Mouse (Mus musculus) right cerebral cortex, postnatal 25 days (tissue): ENCODE measurements around the gene Htr7.

Experiments used
- DNase-seq: peaks from one replicate; pipeline ENCODE4 v3.0.0; 2022

The Htr7 gene

DNA sequence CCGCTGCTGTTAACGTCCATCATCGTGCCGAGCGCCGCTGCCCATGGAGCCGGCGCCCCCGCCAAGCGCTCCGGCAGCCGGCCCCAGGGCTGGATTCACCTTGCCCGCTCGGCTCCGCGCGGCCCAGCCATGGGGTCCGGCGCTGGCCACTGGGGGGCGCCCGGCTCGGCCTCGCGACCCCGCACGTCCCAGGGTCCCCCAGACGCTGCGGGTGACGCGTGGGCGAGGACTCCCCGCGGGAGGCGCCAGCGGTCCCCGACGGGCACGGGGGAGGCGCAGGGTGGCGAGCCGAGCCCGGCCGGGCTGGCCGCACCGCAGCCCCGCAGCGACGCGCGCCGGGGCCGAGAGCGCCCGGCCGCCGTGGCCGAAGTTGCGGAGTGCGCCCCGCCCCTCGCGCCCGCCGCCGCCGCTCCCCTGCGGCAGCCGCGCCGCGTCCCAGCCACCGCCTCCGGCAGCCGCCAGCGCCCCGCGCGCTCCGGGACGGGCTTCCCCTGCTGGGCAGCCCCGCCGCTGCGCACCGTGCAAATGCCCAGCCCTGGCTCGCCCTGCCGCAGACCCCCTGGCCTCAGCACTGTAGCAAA lies at the start of gene Htr7:
Htr7 (minus strand) TSS at position 277 of the 581 bp plus-strand sequence.
- peak; percentile 45 for DNase-seq

DNA sequence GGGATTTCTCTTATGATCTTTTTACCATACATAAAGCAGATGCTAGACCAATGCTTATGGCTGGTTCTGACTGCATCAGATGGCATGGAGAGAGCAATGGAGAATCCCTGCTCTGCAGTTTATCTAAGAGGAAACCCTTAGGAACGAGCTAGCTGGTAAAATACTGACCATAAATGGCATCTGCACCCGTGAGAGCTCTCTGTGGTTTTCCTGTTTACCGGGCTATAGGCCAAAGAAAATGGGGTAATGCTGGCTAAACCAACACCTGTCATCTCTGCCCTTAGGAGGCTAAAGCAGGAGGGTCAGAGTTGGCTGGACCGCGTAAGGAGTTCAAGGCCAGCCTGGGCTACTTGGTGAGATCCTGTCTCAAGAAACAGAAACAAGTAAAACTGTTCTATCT lies 46.6 kb upstream of the Htr7 start:
- DNase-seq, result no peak

DNA sequence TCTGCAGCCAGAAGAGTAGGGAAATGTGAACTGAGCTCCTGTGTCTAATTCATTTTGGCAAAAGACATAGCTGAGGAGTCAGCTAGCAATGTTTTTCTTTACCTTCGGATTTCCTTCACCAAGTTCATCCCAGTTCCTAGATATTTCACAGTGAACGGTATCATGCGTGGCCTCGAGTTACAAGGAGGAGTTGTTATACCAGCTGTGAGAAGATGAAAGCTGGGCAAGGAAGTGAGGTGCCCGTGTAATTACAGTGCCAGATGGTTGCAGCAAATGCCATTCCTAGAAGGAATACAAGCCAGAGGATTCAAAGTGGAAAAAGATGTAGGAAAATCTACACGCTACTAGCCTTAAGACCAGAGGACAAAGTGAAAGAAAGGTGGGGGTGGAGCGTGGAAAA lies 41.6 kb upstream of the Htr7 start:
- no peak for DNase-seq

DNA sequence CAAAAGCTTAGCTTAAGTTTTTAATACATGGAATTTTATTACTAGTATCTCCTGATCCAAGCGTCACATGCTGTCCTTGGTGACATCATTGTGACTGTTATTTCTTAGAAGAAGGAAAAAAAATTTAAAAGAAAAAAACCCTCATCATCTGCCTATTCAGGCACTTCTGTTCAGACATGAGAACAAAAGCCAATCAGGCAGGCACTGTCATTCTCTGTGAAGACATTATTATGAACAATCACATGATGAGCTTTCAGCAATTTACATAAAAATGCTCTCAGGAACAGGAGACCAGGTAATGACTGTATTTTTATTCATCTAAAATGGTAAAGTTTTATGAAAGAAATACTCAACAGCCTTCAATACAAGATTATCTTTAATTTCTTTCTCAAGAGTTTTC lies 41.0 kb upstream of the Htr7 start:
- no peak for DNase-seq

DNA sequence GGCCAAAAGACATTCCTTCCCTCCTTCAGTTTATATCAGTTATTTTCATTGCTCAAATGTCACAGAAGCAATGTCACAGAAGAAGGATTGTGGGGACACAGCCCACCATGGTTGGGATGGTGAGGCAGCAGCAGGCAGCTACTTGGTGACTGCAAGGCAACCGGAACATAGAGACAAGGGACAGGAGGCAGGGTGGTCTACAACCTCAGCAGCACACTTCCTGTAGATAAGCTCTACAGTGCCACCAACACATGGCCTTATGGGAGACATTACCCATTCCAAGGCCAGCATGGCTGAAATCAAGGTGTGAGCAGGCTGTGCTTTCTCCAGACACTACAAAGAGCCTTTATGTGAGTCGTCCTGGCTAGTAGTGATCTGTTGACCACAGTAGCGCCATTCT lies 39.9 kb upstream of the Htr7 start:
- no peak for DNase-seq

DNA sequence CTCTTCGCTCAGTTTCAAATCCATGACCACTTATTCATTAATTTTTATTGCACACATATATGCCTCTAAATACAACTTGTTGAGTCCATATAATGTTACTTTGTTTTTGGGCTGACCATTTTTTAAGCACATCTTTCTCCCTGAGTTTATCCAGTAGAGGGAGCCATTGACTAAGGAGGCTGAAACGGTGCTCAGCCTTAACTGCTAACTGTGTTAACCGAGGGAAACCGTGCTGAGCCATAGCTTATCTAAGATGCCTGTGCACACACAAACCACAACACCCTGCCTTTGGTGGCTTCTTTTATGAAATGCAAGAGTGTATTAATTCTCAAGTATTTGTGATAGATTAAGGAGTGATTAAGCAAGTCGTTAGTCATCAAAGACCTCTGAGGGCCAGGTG lies 33.5 kb upstream of the Htr7 start:
- no peak for DNase-seq

DNA sequence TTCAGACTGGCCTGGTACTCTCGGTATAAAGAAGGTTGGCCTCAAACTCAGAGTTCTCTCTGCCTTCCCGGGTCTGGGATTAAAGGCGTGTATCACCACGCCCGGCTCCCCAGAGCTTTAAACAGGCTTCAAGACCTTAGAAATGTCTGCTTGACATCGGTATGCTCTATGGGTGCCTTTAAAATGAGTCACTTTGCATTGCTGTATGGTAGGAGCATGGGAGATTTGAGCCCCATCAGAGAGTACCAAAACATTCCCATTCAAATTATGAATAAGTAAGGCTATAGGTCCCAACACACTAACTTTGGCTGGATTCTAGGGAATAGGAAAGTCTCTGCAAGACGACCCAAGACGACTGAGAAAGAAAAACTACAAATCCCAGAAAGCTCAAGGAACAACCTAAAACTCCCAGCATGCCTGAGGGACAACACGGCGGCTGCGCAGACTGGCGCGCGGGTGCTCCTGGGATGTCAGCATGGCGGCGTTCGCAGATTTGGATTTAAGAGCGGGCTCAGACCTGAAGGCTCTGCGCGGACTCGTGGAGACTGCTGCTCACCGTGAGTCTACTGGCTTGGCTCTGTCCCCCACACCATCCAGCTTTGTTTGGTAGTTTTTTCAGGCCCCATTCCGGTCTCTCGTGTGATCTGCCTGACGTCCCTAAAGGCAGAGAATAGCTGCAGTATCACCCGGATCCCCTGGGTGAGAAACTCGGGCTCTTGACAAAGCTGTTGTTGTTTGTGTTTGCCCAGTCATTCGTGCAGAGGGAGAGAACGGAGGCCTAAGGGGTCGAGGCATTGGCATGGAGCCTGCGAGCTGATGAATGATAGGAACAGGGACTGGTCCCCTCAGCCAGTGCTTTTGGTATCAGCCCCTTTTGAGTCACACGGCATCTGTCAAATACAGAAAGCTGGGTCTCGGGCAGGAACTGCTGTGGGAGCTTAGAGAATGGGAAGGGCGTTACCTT lies 26.2 kb upstream of the Htr7 start, which contains the start of gene Rpp30:
Rpp30 (plus strand) TSS at position 455 of the 964 bp plus-strand sequence.
- peak; percentile 83 for DNase-seq

DNA sequence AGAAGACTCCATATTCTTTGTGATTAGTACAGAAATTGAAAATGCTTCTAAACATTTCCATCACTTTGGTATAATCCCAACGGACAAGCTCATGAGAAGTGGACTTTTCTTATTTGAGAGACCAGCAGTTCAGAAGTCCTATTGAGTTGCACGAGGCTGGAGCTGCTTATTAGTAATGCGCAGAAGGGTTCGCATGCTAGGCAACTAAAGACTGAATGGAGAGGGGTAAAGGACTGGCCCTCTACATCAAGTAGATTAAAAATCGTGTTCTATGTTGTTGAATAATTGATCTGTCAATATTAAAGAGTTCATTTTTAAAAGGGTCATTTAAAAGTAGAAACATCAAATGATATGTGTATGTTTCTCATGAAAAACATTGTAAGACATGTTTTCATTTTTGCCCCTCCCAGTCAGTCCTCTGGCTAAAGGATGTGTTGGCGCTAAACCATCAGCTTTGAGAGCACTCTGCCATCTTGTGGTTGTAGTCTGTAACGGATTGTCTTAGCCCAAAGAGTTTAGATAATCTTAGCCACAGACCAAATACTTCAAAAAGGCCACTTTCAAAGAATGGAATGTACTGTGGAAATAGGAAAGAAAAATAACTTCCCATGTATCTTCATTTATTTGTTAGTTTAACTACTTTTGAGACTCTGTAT lies 25.4 kb upstream of the Htr7 start:
- DNase-seq, result peak; percentile 11

DNA sequence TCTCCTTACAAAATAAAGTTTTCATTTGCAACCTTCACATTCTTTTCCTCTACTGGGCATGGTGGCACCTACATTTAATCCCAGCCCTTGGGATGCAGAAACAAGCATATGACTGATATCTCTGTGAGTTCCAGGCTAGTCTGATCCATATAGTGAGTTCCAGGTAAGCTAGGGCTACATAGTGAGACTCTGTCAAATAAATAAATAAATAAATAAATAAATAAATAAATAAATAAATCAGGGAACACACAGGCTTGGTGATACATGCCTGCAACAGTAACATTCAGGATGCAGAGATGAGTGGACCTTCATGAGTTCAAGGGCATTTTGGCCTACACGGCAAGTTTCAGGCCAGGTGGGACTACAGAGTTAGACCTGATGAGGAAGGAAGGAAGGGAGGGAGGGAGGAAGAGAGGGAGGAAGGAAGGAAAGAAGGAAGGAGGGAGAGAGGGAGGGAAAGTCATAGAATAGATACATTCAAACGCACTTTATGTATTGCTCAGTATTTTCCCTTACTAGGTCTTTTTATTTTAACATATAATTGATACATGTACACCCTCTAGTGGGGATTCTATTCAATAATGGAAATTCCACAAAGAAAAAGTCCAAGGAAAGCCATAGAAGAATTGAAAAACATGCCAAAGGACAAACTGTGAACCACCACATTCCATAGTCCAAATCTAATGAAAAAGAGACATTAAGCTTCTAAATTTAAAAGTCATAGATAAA lies 5.7 kb upstream of the Htr7 start:
- no peak for DNase-seq

DNA sequence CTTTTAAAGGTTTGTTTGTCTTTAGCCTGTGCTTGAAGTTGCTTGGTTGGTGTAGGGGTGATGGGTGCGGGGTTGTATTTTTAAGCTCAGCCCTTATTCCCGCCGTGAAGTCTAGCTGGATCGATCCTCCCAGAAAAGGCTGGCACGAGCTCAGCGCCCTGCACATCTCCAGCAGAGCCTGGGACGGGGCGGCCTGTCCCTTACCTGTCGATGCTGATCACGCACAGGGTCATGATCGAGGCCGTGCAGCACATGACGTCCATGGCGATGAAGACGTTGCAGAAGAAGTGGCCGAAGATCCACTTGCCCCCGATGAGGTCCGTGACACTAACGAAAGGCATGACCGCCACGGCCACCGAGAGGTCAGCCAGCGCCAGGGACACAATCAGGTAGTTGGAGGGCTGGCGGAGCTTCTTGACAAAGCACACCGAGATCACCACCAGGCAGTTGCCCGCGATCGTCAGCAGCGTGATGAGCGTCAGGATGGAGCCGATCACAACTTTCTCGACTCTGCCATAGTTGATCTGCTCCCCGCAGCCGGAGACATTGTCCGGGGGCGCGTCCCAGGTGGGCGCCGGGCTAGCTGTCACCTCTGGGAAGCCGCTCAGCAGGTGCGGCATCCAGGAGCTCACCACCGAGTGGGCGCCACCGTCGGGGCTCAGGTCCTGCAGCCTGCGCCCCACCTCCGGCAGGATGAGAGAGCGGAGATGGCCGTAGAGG lies 645 bp downstream of the Htr7 start:
- DNase-seq, result peak; percentile 27

DNA sequence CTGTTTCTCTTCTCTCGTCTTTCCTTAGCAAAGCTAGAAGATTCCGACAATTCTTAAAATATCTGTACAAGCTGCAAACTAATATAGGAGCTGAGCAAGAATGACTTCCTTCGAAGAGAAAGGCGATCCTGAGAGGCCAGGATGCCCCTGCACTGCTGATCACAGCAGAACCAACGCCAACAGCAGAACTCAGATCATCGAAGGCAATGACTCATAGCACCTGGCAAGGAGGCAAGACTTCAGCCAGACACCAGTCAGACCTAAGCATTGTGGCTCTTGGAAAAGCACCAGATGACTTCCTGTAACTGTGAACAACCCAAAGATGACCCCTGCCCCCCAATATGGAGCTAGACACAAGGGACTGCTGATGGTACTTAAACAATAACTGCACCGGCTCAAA lies 11.3 kb downstream of the Htr7 start:
- no peak for DNase-seq

DNA sequence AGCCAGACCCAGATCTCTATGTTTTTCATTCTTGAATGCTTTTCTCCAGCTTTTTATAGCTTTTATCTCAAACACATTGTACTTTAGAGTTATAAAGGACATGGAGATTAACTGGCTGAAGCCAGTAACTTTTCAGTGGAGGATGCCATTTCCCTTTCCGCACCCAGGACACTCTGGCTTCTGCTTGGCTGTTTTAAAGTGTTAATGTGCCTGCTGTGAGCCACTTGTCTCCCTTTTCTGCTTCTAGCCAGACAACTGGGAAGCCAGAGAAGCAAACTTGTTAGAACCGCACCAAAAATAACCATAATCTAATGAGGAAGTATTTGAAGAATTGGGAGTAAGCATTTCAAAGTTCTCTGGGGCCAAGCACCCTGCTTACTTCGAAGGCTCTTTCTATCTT lies 42.5 kb downstream of the Htr7 start:
- no peak for DNase-seq

DNA sequence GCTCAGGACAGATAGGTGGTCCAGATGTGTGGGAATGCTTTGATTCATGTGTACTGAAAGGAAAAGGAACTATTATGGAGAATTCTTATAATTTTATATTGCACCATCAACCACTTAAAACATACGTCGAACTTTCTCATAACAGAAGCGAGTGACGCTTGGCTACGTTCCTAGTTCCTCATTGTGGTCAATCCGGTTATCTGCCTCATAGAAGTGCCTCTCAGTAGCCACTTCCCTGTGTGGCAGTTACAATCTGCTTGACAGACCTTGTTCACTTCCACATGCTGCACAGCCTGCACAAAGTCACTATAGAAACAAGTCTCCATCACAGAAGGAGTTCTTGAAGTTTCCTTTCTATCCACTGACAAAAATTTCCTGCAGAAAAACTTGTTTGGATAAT lies 51.0 kb downstream of the Htr7 start:
- DNase-seq, result no peak

DNA sequence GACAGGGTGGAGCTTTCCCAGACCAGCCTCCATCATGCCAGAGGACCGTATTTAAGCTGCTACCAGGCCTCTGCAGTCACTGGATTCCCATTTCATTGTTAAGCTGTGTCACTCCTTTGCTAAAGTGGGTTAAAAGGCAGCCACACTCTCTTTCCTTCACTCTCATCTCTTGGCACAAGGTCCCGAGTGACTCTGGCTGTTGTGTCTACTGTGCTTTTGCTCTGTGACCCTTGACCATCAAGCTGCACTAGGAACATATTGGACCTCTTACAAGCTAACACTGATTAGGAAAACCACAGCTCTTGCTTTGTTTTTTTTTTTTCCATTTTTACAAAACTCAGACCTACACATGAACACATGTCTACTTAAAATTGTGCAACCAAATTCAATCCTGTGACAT lies 52.3 kb downstream of the Htr7 start:
- no peak for DNase-seq

DNA sequence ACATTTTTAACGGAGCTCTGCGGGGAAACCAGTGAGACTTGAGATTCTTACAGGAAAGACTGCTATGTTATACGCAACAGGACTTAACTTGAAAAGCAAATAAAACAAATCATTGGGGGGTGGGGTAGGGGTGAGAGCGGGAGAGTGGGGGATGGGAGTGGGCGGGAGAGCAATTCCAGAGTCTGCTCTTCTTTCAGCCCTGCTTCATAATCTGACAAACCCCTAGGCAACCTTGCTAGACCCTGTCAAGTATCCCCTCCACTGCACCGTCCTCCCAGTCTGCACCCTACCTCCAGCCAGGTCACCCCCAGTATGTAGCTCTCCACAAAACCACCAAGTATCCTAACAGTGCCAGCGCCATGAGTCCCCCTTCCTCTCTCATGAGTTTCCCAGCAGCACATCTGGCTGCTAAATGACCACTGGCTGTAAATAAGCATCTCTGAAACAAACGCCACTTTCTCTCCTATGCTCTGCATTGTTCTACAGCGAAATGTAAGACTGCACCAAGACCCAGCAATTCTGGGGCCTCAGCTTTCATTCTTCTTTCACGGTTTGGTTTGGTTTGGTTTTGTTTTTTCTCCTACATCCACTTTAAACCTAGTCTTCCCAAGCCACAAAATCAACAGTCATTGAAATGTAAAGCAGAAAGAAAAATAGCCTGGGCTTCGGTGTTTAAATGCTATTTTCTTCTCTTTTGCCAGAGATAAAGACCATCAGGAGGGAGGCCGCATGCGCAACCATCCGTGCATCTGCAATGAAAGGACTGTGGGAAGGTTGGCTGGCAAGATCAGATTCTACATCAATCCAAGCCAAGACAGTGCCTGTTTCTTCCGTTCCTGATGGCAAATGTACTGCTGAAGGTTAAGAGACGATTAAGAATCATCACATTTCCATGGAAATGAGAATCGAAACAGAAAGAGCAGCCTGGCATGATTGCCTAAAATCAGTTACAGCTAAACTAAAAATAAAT lies 54.5 kb downstream of the Htr7 start:
- peak; percentile 26 for DNase-seq

DNA sequence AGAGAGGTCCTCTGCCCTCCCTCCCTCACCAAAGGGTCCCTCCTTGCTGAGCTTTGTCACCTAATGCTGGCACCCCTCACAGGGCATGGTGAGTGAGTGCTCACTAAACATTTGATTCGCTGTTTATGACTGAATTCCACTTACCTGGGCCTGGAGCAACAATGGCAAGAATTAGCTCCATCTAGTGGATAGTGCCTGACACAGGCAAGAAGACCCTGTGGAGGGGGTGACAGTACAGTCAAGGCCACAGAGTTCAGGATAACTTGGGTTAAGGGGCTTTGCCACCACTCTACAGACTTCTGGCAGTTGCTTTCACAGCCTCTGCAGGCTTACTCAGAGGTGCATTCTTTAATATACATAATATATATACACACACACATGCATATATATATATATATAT lies 55.8 kb downstream of the Htr7 start:
- DNase-seq, result no peak

DNA sequence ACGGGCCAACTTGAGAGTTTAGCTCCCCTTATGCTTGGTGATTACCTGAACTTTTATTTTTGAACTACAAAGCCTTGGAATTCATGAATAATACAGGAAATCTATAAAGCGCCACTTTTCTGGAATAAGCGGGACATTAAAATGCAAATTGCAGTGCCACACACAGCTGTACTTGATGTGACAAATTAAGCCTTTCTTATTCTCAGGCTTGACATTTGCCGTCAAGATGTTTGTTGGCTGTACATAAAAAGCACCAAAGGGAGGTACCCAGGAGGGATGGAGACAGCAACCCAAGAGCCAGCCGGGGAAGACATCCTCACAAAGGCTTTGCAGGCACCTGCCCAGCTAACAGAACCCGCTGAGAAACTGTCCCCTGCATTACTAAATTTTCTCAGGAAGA lies 56.4 kb downstream of the Htr7 start:
- no peak for DNase-seq

DNA sequence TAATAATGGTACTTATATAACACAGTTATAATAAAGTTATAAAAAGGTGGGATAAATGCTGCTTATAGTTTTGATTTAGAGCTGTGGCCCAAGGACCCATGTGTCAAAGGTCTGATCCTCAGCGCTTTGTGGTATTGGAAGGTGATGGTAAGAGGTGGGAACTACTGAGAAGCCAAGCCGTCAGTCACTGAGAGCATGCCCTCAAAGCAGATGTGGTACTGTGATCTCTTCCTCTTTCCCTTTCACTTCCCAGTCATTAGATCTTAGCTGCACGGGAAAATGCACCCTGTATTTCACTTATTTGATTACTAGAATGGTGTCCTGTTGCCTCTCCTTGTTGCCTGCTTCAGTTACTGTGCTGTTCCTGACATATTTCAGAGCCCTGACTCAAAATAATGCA lies 59.9 kb downstream of the Htr7 start:
- DNase-seq, result no peak

DNA sequence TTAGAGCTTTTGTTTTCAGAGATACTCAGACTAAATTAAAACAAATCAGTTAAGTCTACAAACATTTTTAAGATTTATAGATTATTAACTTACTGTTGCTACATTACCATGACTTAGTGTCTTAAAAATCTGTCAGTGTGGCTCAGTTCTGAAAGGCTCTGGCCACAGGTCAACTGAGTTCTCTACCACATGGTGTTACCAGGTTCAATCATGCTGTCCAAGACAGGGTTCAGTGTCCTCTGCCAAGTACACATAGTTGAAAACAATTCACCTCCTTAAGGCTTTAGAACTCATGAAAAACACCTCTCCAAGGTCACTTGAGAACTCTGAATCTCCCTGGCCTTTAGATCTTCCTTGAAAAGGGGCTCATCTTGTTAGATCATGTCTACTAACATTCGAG lies 69.8 kb downstream of the Htr7 start:
- DNase-seq, result no peak

DNA sequence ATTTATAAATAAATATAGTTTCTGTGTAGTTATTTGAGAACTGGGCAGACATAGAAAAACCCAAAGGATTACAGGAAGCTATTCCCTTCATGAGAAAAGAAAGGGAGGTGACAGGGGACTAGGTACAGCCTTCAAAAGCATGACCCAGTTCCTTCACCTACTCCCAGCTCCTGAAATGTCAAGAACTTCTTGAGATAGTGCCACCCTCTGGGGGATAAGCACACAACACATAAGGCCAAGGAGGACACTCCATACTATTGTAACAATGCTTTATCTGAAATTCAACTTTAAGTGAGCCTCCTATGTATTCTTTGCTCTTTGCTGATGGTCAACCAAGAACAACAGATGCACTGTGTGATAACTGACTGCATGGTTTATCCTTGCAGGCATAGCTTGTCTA lies 82.6 kb downstream of the Htr7 start:
- no peak for DNase-seq

DNA sequence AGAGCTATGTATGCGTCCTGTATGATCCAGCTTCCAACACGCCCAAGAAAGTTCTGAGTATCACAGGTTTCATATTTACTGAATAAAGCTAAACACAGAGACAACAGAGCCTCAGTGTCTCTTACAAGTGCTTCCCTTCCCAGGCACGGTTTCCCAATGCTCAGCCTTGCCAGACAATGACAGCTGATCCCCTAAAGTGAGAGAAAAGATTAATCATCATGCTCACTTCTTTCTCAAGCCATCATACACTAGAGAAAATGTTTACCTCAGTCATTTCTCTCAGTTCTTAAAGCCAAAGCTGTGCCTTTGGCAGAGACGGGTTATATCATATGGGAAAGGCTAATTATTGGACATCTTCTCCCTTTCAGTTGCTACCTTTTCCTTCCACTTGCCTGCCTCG lies 99.7 kb downstream of the Htr7 start:
- DNase-seq, result no peak
